Mouse (Mus musculus) adrenal gland, postnatal 4 days (tissue): ENCODE data around the gene Enpp6. TPM values are rescaled to one million over a fixed set of nuclear protein-coding genes. Genes with fewer than 3 reads are reported as not detected.
"Not testable (repeated sequence)": the region's sequence is repeated elsewhere in the genome, so short reads cannot be mapped to it uniquely, and the experiment has no call there.

Source experiments
- DNase-seq, 2 experiments: peaks; one replicate each; pipeline ENCODE4 v3.0.0; 2021 to 2022; ENCODE audit warnings: low spot score in 2 of 2, mixed read lengths in 2 of 2
- total RNA-seq, 2 experiments: library from RNA; stranded (reverse); gene quantifications; 2 replicates each; pipeline ENCODE4 v1.2.3; 2021

The Enpp6 gene
- total RNA-seq, 2 experiments from 2014 or later, result 2.5 to 2.6 TPM

DNA sequence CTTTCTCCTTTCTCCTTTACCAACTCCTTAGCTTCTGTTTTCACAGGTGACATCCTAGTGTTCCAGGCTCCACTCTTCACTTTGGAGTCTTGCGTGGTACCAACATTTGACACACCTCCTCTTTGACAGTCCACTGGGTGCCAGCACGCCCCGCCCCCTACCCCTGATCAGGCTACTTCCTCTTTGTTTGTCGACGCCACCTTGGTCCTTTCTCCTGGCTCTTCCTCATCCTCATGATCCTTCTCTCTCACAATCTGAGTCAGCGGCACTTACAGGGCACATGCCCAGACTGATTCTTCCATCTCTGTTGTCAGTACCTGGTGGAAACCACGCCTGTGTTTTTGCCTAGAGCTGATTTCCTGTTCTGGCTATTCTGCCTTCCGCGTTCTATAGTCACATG is 5.9 kb downstream of the Enpp6 start:
- DNase-seq, result no peak

DNA sequence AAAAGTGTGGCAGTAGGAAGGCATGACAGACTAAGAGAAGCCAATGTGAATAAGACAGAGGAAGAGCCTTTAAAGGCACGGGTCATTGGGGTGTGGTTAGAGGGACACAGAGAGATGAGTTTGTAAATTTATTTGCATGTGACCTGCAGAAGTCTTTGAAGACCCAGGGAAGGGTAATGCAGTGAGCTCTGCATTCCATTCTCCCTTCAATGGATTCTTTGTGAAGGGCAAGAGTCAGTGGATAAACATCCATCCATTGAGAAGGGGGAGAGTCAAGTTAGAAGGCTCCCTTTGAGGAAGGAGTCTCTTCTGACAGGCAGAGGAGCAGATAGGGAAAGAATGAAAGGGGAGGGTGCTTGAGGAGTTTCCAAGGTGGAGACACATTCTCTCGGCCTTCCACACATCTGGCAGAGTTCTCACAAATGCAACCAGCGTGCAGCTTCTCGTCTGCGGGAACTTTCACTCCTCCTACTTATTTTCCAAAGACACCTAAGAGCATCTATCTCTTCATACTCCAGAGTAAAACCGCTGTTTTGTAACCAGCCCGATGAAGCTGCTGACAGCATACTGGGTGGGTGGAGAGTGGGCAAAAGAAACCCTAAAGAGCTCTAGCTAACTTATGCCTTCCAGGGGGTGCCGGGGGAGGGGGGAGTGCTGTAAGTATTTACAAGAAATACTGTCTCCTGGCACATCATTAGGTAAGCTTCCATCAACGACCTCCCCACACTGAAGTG is 9.4 kb downstream of the Enpp6 start:
- no peak for DNase-seq

DNA sequence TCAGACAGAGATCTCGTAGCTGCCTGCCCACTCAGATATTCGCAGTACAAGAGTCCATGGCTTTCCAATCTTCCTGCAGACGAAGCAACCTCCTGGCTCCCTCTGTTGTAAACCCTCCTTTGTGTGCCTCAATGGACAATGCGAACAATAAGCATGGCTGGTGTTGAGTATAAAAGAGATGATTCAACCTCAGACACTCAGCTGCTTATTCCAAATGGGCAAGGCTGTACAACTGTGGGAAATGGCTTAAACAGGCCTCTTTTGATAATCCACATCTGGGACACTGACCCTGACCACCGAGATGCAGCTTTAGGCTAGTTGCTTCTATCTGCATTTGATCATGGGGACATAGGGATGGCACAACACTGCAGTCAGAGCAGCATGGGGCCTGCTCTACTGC is 19.0 kb downstream of the Enpp6 start:
- no peak for DNase-seq

DNA sequence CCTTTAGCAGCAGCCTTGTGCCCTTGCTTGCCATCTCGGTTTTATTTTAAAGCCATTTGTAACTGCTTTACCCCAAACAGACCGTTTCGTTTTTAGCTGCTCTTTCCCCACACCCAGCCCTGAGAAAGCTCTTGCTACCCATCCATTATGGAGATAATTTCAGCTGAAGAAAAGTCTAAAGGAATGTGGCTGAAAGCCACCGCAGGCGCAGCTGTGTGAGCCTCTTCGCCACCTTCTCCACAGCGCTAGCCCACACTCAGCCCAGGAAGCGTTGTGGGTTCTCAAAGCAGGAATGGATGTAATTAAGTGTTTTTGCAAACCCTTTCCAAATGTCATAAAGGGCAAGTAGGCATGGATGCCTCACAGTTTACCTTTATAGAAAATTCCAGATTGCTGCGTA is 20.1 kb downstream of the Enpp6 start:
- no peak for DNase-seq

DNA sequence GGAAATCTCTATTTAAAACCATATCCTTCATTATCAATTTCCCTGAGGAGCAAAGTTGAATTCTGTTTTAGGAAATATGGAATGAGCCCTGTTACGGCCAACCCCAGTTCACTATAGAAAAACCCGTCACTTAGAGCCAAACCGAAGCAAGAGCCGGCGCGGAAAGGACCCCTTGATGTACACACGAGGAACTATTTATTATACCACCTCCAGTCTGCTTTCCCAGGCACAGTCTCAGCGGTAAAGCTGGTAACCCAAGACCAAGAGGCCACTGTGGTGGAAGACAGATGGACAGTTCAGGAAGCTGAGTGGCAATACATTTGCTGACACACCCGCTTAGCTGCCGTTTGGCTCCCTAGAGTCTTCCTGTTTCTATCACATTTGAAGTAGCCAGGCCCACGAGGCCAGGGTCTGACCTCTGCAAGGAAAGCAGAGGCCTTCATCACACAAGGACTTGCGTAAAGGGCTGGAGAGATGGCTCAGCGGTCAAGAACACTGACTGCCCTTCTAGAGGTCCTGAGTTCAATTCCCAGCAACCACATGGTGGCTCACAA is 21.6 kb downstream of the Enpp6 start:
- no peak for DNase-seq

DNA sequence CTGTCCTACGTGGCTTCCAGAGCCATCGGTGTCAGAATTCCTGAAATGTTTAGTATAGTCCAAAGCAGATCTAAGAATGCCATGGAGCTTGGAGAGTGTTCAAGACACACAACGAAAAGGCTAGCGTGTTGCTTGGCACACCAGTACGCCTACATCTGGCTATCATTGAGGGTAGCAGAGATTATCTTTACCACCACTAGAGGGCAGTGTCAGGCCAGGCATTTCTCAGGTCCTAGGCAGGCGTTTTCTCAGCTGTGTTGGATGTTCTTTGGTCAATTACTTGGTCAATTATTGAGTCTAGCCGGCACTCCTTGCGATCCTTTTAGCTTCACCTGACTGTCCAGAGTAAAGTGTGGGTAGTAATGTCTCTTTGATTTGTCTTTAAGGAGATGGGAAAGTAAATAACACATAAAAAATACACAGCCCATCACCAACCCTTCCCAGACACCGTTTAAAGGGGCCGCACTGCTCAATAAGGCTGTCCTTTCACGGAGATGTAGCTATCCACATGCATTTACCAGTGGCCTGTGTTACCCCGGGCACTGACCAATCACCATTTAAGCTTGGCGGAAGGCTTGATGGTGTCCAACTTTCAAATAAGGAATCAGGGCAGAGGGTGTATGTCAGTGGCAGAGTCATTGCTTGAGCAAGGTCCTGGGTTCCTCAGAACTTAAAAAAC is 29.7 kb downstream of the Enpp6 start:
- DNase-seq, result peak in 1 of 2 experiments; percentile 20

DNA sequence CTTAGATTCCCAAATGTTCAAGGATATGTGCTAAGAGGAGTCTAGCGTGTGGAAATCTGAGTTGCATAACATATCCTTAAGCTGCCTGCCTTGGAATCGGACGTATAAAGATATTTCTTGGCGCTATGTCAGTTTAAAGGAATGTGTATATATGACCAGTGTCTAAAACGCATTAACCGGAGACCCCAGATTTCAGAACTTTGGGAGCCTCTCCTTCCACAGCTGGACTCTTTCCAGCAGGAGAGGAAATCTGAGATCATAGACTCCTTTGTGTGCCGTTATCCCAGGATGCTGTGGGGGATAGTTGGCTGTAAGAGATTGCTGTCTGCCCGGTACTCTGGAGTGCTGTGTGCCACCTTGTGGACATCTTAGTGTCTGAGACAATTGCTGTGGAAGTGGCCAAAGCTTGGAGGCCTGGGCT is 34.5 kb downstream of the Enpp6 start:
- DNase-seq, result no peak

DNA sequence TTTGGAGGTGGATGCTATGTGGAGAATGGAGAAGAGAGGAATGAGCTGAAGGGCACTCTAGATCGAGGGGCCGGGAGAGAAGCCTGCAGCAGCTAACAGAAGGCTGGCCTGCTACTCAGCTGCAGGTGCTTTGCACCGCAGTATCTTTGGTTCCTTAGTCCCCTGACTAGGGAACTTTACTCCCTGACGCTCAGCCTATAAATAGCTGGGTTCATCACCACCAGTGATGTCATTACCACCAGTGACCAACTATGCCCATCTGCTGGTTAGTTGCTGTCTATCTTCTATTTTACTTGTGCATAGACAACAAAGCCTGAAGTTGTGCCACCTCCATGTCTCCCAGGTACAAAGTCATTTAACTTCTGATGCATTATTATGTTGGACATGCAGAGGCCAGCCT is 37.9 kb downstream of the Enpp6 start:
- DNase-seq, result no peak

DNA sequence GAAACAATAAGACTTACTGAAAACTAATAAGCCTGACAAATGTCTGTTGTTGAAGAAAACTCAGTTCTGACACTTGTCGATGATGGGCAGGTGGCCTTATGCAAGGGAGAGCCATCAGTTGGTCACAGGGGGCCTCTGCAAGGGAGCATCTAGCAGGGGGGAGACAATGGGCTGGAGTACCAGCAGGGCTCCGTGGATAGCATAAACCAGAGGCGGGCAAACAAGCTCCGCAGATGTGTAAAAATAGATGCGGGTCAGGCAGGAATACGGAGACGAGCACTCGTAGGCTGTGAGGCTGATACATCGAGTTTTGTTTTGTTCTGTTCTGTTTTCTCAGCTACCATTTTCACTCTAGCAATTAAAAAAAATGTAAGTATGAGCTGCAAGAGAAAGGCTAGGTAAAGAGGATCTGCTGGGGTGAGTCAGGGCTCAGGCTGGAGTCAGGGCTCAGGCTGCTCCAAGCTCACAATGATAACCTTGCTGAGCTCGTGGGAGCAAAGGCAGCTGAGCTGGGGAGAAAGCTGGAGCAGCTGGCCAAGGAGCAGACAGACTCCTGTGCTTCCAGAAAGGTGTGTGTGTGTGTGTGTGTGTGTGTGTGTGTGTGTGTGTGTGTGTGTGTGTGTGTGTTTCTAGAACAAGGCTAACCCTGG is 40.3 kb downstream of the Enpp6 start:
- no peak for DNase-seq

DNA sequence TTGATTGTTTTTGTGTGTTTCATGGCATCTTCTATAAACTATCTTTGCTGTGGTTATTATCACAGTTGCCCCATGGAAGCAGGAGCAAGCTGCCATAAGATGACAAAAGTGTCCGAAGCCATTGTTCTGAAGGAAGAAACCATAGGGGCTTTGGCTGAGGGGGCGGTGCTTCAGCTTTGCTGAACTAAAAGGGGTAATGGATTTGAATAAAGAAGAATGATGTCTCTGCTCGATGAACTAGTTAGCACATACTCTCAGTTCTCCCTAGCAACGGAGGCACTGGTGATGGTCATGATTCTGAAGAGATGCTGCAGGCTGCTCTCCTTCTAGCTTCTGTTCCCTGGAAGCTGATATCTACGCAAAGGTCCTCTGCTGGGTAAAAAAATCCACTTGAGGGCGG is 41.8 kb downstream of the Enpp6 start:
- DNase-seq, result no peak

DNA sequence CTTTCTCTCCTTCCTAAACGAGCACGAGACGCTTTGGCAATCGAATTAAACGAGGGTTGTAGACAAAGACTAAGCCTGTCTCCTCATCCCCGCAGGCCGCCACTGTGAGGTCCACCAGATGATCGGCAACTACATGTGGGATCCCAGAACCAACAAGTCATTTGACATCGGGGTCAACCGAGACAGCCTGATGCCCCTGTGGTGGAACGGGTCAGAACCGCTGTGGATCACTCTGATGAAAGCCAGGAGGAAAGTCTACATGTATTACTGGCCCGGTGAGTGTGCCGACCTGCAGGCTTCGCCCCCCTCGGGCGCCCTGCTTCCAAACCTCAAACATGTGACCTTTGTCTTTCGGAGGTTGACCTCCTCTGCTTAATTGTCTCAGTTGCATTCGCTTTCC is 43.6 kb downstream of the Enpp6 start:
- no peak for DNase-seq

DNA sequence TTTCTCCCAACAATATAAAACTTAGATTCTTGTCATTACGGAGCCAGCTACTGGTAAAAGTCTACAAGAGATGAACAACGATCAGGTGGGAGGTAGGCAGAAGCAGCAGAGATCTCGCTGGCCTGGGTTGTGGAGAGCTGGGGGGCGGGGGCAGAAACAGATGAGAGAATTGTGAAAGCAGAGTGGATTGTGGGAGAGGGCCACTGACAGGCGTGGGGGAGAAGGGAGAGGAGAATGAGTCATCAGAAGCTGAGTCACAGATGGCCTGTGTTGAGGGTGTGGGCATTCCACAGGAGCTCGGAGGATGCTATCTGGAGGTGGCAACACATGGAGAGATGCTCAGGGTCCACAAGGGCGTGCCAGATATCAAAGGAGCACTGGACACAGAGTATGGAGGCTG is 45.4 kb downstream of the Enpp6 start:
- no peak for DNase-seq

DNA sequence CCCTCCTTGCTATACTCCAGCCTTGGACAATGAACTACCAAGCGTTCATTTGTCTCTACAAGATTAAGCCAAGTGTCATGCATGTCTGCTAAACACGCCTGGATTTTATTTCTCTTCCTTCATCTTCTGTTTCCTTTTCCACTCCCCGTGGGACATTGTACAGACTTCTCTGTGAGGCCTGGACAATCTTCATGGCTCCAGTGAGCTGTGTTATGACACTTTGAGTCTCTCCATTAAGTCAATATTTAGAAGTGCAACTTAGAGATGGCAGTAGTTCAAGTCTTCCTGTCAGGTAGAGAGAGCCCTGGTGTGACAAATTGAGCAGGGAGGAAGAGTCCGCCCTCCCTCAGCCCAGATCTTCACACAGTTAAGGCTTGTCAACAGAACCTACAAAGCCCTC is 47.3 kb downstream of the Enpp6 start:
- no peak for DNase-seq

DNA sequence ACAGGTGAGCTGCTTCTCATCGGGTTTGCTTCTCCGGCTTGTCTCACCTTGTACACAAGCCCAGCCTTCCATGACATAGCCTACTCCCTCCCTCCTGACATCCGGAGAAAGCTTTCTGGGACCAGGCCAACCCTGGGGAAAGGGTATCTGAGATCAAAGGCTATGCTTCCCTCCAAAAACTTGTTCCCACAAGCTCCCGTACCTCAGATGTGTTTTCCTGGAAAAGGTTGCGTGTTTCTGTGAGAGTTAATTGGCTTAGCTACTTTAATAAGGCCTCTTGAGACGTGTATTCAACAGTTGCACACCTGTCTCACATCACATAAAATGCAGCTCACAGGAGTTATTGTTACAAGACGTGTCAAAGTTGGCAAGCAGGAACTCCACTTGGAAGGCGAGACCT is 49.8 kb downstream of the Enpp6 start:
- DNase-seq, result no peak

DNA sequence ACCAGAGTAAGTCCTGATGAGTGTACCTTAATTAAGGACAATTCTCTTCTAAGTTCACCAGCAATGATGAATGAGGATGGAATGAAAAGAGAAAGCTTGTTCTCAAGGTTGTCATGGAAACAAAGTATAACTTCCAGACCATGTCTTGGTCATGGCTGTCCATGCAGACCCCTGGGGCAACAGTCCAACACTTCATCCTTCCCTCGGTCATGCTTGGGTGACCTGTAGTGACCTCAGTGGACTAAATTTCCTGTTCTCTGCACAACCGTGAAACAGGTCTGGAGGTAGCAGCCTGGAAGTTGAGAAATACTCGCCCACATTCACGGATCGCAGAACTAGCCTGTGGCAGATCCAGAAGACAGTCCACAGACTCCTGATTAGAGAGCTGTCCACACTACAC is 50.7 kb downstream of the Enpp6 start:
- DNase-seq, result no peak

DNA sequence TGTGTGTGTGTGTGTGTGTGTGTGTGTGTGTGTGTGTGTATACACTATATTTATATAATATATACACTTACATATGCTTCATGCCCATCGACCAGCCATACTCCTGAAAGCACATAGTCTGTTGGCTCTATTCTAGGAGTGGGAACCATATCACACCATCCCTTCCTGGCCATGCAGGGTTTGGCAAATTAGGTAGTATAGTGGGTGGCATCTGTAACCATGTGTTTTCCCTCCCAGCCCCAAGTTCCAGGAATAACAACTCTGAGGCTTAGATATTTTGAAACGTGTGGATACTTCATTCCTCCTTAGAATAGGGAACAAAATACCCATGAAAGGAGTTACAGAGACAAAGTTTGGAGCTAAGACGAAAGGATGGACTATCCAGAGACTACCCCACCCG is 53.5 kb downstream of the Enpp6 start:
- not testable (repeated sequence) for DNase-seq

DNA sequence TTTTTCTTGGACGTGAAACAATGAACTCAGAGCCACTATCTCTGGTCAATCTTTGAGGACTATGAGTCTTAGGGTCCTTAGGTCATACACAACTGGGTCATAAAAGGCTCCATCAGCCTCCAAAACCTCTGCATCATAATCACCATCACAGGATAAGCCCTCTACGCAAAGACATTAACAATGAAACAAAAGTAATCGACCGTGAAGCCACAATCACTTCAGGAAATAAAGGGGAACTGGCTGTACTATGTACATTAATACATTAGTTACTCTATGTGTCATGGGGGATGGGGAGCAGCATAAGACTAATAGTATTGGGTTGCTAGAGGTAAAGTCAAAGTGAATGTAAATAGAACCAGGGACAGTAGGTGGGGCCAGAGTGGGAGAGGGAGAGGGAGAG is 59.7 kb downstream of the Enpp6 start:
- DNase-seq, result no peak

DNA sequence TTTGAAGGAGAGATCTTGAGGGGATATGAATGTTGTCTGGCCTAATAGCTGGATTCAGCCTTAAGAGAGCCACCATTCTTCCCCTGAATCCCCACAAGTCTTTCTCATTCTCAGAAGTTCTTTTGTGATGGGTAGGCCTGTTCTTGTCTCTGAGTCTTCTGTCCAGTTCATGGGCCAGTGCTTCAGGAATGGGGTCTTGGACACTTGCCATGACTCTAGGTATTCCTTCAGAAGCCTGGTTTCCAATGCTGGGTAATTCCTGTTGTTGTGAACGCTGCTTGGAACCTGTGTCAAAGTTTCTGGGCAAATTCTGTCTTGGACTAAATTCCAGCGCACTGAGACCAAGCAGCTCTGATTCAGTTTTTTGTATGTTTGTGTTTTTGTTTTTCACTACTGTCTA is 60.5 kb downstream of the Enpp6 start:
- DNase-seq, result no peak

DNA sequence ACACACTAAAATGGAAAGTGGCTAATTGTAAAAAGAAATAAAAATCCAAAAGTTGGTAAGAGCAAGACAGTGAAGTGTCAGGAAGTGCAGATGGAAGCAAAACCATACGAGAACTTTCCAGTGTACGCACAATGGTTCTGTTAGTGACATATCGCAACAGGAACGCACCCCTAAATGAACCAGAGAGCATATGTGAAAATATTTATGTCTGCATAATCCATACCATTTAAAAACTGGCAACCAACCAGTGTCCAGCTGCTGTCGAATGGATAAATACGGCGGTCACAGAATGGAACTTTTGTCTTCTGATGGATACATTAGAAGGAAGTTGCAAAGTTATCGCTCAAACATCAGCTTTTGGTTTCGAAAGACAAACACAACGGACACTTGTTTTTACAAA is 61.9 kb downstream of the Enpp6 start:
- DNase-seq, result no peak

DNA sequence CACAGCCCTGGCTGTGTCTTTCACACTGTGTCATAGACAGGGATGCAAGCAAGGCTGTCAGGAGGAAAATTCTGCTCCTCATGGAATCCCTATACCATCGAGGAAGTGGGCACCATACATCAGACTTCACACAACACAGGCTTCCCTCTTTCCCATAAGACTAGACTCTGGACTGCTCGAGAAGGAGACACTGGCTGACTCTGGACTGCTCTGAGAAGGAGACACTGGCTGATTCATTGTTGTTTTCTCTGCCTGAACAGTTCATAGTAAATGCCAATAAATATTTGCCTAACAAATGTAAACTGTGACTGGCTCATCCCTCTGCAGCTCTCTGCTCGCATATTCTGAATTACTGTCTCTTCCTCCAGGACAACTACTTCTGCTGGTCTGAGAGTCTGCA is 66.0 kb downstream of the Enpp6 start:
- no peak for DNase-seq

DNA sequence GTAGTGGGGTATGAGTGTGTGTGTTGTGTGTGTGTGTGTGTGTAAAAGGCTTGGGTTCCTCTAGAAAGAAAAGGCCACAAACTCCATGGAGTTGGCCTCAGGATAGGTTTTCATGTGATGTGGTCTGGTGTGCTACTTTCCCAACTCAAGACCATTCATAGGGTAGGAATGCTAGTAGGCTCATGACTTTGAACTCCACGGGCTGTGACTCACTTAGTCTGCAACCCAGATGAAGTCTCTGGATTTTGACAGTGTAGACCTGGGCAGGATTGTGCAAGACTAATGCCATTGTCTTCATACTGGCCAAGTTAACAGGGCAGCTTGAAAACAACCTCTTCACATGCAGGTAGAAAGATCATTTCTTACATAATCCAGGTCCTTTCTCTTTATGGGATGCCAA is 69.4 kb downstream of the Enpp6 start:
- DNase-seq, result no peak

DNA sequence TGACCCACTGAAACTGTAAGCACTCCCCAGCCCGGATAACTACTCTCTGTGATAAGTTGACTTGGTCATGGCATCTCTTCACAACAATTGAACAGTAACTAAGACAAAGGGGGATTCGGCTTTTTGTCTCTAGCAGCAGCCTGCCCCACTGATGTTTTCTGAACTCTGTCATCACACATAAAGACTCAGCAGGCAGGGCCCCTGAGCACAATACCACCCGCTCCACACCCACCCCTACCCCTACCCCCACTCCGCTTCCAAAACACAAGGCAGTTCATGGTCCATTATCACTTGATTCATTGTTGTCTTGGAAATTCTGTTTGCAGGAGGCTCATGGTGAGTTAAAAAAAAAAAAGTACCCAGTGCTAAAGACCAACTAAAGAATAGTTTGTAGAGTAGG is 71.8 kb downstream of the Enpp6 start:
- no peak for DNase-seq
